Mouse (Mus musculus) ES-CJ7 (cell line): ENCODE data around the gene Dnajb7.

Source experiments
- DNase-seq: peaks from one replicate; pipeline ENCODE4 v3.0.0; 2011; ENCODE audit warnings: low read depth, low spot score

Gene Dnajb7

GRCm38 (mm10) chr15:81365246-81365645 lies 42.9 kb downstream of the Dnajb7 start:
- no peak for DNase-seq

- DNase-seq = no peak
Measured at GRCm38 (mm10) chr15:81364271-81364670, 43.8 kb downstream of the Dnajb7 start.

- DNase-seq = no peak
Measured at GRCm38 (mm10) chr15:81362501-81362900, 45.6 kb downstream of the Dnajb7 start.

- no peak for DNase-seq
Measured at GRCm38 (mm10) chr15:81361417-81362015, 46.6 kb downstream of the Dnajb7 start.

GRCm38 (mm10) chr15:81361022-81361404 lies 47.1 kb downstream of the Dnajb7 start:
- no peak for DNase-seq

GRCm38 (mm10) chr15:81360345-81361021 lies 47.6 kb downstream of the Dnajb7 start, which contains the start of gene Slc25a17:
Slc25a17 (minus strand) TSS chr15:81360812.
- peak; percentile 96 for DNase-seq

- DNase-seq = no peak
Measured at GRCm38 (mm10) chr15:81359421-81359820, 48.7 kb downstream of the Dnajb7 start.

GRCm38 (mm10) chr15:81358943-81359342 lies 49.2 kb downstream of the Dnajb7 start:
- no peak for DNase-seq

- DNase-seq = no peak
Measured at GRCm38 (mm10) chr15:81356946-81357345, 51.2 kb downstream of the Dnajb7 start.
